Mouse (Mus musculus): ENCODE data around the gene Fem1b.

GRCm38 (mm10) chr9:62812216-62813049 is 699 bp upstream of the Fem1b start:
- TF ChIP-seq CTCF (IDR thresholded peaks at IDR 0.05; ENCODE audit: extremely low read depth, insufficient read length, insufficient replicate concordance, low read depth, low read length) (no peak), POLR2A (IDR thresholded peaks at IDR 0.05; ENCODE audit: low read depth, low read length) (no peak)
